Mouse (Mus musculus) limb, embryonic 13.5 days (tissue): ENCODE results near the gene Arhgap29. TPM values are rescaled to one million over a fixed set of nuclear protein-coding genes. Genes with fewer than 3 reads are reported as not detected.

Source experiments
- ATAC-seq: fragments of 200-750 bp; cut with Nextera tagmentation; 2 replicates; pipeline ENCODE4 v1.8.0; 2017; ENCODE audit warnings: low read depth, moderate number of reproducible peaks, moderate TSS enrichment; ENCODE audit not compliant: low FRiP score
- H3K27ac ChIP-seq: fragments of 300-500 bp; sonication (generic); 2 replicates; pipeline ENCODE4 v1.5.1; 2015; ENCODE audit warnings: inconsistent platforms, mild to moderate bottlenecking, moderate library complexity
- H3K27me3 ChIP-seq: fragments of 300-500 bp; sonication (generic); 2 replicates; pipeline ENCODE4 v1.6.1; 2015; ENCODE audit warnings: mild to moderate bottlenecking, inconsistent platforms
- H3K36me3 ChIP-seq: fragments of 300-500 bp; sonication (generic); 2 replicates; pipeline ENCODE4 v1.6.1; 2015; ENCODE audit warnings: inconsistent platforms, mild to moderate bottlenecking, moderate library complexity
- H3K4me1 ChIP-seq: fragments of 300-500 bp; sonication (generic); 2 replicates; pipeline ENCODE4 v1.6.1; 2015; ENCODE audit warnings: inconsistent platforms
- H3K4me2 ChIP-seq: fragments of 300-500 bp; sonication (generic); replicated peaks from 2 replicates; pipeline ENCODE4 v1.6.1; 2015; ENCODE audit warnings: inconsistent platforms, mild to moderate bottlenecking, moderate library complexity
- H3K4me3 ChIP-seq: fragments of 300-500 bp; sonication (generic); 2 replicates; pipeline ENCODE4 v1.5.1; 2015; ENCODE audit warnings: moderate library complexity, mild to moderate bottlenecking, inconsistent platforms
- H3K9ac ChIP-seq: fragments of 300-500 bp; sonication (generic); 2 replicates; pipeline ENCODE4 v1.6.1; 2015; ENCODE audit warnings: mild to moderate bottlenecking, inconsistent platforms
- H3K9me3 ChIP-seq: fragments of 300-500 bp; sonication (generic); 2 replicates; pipeline ENCODE4 v1.6.1; 2016; ENCODE audit warnings: inconsistent platforms
- WGBS: fragments of 180-500 bp; shearing (Covaris S2); methylation state at CpG from one replicate; pipeline ENCODE4 v1.1.7; 2015; 5-methylcytosine and 5-hydroxymethylcytosine counted together
- polyA plus RNA-seq: library from polyadenylated mRNA; unstranded; fragments of >200 nt; fragmentation: Nextera tagmentation; extraction: Ambion mirVana; gene quantifications from 2 replicates; pipeline ENCODE4 v1.2.1, GENCODE M21; 2015

The Arhgap29 gene
- polyA plus RNA-seq, 1 experiment from 2014 or later = 54.3 TPM

DNA sequence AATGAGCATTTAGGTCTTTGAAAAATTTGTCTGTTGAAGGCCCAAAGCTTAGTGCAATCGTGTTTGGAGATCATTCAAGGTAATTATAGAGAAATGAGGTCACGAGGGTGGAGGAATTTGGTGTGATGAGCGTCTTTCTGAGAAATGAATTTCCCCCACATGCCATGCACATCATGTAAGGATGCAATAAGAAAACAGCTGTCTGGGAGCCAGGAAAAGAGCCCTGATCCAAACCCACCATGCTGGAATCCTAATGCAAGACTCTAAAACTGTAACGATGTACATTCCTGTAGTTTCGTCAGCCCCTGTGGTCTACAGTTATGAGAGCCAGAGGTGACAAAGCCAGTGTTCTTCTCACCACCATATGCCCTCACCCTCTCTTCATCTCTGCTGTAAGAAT, 32.4 kb upstream of the Arhgap29 start:
- Histone ChIP-seq H3K27me3 (no peaks in the 10 kb centered on the region), H3K4me2 (no peak overlapping the region), H3K9ac (no peak overlapping the region), H3K4me1 (0 out of 2 replicates have a peak, but pooled peaks cover under 1% of the 10 kb centered on the region), H3K4me3 (no peak overlapping the region), H3K36me3 (no peaks in the 10 kb centered on the region), H3K9me3 (no peaks in the 10 kb centered on the region), H3K27ac (no peak overlapping the region)
- 64% methylated on average over 5 of the region's 5 CpGs for WGBS
- ATAC-seq = no peak

DNA sequence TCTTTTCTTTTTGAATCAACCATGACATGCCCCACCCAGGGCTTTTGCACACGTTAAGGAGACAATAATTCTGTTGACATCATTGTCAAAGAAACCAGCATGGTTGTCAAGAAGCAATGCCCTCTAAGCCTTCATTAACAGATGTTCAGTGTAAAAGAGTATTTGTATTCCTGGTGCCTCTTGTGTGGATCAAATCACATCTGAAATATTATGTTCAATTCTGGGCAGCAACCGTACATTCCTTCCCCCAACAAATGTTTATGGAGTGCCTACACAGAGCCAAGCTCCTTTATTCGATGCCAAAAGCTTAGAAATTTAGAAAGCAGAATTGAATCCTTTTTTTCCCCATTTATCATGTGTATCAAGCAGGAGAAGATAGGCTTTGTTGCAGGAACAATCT, 31.6 kb upstream of the Arhgap29 start:
- H3K27ac ChIP-seq = no peak overlapping the region
- 73% methylated on average over 3 of the region's 3 CpGs for WGBS
- no peaks in the 10 kb centered on the region for H3K36me3 ChIP-seq
- ATAC-seq = peak; percentile 48; the same call in 1 of the 2 replicates
- no peak overlapping the region for H3K4me2 ChIP-seq
- no peaks in the 10 kb centered on the region for H3K9me3 ChIP-seq
- no peak overlapping the region for H3K9ac ChIP-seq
- H3K4me1 ChIP-seq = 0 out of 2 replicates have a peak, but pooled peaks cover 6% of the 10 kb centered on the region
- no peaks in the 10 kb centered on the region for H3K27me3 ChIP-seq
- H3K4me3 ChIP-seq = no peak overlapping the region

DNA sequence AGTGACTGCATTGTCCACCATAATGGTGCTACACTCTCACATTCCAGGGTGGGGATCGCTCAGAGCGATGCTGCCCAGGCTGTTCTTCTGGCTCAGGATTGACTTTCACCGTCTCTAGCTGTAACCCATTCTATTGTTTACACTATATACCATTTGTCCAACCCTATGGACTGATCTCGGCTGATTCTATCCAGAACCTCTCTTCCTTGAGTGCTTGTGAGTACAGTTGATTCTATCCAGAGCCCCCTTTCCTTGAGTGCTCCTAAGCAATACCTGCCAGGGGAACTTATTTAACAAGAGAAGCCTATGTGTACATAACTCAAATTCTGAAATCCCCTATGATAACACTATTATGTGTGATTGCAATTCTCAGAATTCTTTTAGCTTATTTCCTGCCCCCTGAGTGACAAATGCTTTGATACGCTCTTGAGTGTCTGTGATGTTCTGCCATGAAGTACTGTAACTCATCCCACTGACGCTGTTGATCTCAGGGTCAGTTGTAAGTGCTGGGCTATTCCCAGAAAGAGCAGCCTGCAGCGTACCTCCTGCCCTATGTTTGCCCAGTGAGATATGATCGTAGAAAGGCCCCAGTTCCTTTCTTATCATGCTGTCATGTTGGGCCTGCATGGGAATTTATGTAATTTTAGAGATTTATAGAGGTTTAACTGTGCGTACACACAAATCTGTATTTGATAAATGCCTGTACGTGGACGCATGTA, 27.4 kb upstream of the Arhgap29 start:
- Histone ChIP-seq H3K4me2 (no peak overlapping the region), H3K27ac (no peak overlapping the region), H3K9me3 (no peaks in the 10 kb centered on the region), H3K4me3 (no peak overlapping the region), H3K27me3 (no peaks in the 10 kb centered on the region), H3K4me1 (peaks cover 8% of the 10 kb centered on the region; the same call in 1 of the 2 replicates), H3K9ac (no peak overlapping the region), H3K36me3 (no peaks in the 10 kb centered on the region)
- WGBS = 87% methylated on average over 11 of the region's 11 CpGs
- ATAC-seq = no peak

GRCm38 (mm10) chr3:121927601-121928000, 24.7 kb upstream of the Arhgap29 start:
- Histone ChIP-seq H3K27me3 (no peaks in the 10 kb centered on the region), H3K27ac (no peak overlapping the region)

DNA sequence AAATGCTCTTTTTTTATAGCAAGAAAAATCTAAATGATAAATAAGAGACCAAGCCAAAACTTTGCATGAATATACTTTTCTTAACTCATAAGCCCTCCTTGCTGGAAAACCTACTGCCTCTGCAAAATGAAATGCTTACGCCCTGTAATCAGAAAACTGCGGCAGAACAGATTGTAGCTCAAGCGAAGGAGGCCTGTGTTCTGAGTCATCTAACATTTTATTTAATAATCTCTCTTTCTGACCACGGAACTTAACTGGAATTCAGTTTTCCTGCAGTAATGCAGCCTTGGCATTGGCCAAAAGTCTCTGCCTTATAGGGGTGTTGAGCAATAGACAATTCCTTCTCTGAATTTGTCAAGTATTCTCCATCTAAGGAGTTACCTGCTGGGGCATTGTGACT, 19.5 kb upstream of the Arhgap29 start:
- Histone ChIP-seq H3K4me2 (no peak overlapping the region), H3K9ac (no peak overlapping the region), H3K27ac (no peak overlapping the region), H3K4me1 (no peaks in the 10 kb centered on the region), H3K36me3 (no peaks in the 10 kb centered on the region), H3K4me3 (no peak overlapping the region), H3K27me3 (no peaks in the 10 kb centered on the region), H3K9me3 (no peaks in the 10 kb centered on the region)
- WGBS = 77% methylated on average over 4 of the region's 4 CpGs
- no peak for ATAC-seq

More at GRCm38 (mm10) chr3:121927601-121928000, 24.7 kb upstream of the Arhgap29 start:
- Histone ChIP-seq H3K36me3 (no peaks in the 10 kb centered on the region), H3K9me3 (no peaks in the 10 kb centered on the region), H3K4me2 (no peak overlapping the region), H3K4me3 (no peak overlapping the region), H3K9ac (no peak overlapping the region), H3K4me1 (peaks cover 8% of the 10 kb centered on the region; the same call in 1 of the 2 replicates)
- 83% methylated on average over 3 of the region's 3 CpGs for WGBS
- ATAC-seq = no peak

- no peaks in the 10 kb centered on the region for H3K27me3 ChIP-seq
- H3K9me3 ChIP-seq = no peaks in the 10 kb centered on the region
- no peak for ATAC-seq
- no peak overlapping the region for H3K4me2 ChIP-seq
- H3K4me3 ChIP-seq = no peak overlapping the region
- no peaks in the 10 kb centered on the region for H3K36me3 ChIP-seq
- H3K27ac ChIP-seq = no peak overlapping the region
- H3K9ac ChIP-seq = no peak overlapping the region
- no peaks in the 10 kb centered on the region for H3K4me1 ChIP-seq
- 84% methylated on average over 2 of the region's 2 CpGs for WGBS
Observed at GRCm38 (mm10) chr3:121936241-121936640, 16.1 kb upstream of the Arhgap29 start.

GRCm38 (mm10) chr3:121937036-121937435, 15.3 kb upstream of the Arhgap29 start:
- Histone ChIP-seq H3K27me3 (no peaks in the 10 kb centered on the region), H3K9me3 (no peaks in the 10 kb centered on the region), H3K27ac (no peak overlapping the region), H3K9ac (no peak overlapping the region), H3K36me3 (no peaks in the 10 kb centered on the region), H3K4me2 (no peak overlapping the region), H3K4me3 (no peak overlapping the region), H3K4me1 (no peaks in the 10 kb centered on the region)
- WGBS = 92% methylated on average over 6 of the region's 6 CpGs
- no peak for ATAC-seq

DNA sequence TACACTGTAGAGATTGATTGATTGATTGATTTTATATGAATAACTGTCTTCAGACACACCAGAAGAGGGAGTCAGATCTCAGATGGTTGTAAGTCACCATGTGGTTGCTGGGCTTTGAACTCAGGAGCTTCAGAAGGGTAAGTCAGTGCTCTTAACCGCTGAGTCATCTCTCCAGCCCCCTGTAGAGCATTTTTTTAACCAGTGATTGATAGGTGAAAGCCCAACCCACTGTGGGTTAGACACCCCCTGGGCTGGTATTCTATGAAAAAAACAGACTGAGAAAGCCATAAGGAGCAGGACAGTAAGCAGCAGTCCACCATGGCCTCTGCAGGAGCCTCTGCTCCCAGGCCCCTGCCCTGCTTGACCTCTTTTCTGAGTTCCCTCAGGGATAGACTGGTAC, 12.7 kb upstream of the Arhgap29 start:
- Histone ChIP-seq H3K9me3 (no peaks in the 10 kb centered on the region), H3K27ac (no peak overlapping the region), H3K4me3 (no peak overlapping the region), H3K4me1 (no peaks in the 10 kb centered on the region), H3K4me2 (no peak overlapping the region), H3K9ac (no peak overlapping the region), H3K27me3 (no peaks in the 10 kb centered on the region), H3K36me3 (no peaks in the 10 kb centered on the region)
- WGBS = 63% methylated on average over 1 of the region's 1 CpGs
- ATAC-seq = no peak

DNA sequence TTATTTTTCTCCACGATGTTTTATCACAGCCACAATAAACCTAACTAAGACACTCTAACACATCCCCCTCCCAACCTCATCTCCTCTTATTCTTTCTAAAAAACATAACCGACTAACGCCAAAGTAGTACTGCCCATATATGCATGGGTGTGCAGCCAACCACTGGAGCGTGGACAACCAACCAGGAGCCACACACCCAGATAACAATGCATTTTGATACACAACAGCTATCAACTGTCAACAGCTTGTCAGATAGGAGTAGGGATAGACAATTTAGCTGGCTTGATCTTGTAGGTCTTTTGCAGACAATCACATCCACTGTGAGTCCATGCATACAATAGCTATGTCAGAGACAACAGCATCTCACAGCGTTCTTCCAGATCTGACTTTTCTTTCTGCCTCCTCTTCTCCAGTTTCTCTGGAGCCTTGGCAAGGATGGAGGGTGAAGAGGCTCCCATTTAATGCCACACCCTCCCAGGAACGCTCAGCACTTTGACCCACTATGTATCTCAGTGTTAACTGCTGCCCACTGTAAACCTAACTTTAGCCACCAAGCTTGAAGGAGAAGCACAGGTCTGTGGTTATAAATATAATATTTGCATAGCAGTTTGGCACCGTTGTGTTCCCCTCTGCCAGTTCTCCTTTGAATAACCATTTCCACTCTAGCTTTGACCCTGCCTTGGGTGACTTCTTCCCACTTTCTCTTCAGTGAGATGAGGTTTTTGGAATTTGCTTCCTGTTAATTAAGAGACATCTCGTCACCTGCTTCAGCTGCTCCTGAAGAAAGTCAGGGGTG, 12.0 kb upstream of the Arhgap29 start:
- no peaks in the 10 kb centered on the region for H3K36me3 ChIP-seq
- H3K4me3 ChIP-seq = no peak overlapping the region
- WGBS = 81% methylated on average over 8 of the region's 8 CpGs
- H3K9me3 ChIP-seq = no peaks in the 10 kb centered on the region
- H3K9ac ChIP-seq = no peak overlapping the region
- no peak overlapping the region for H3K4me2 ChIP-seq
- H3K27ac ChIP-seq = no peak overlapping the region
- ATAC-seq = no peak
- no peaks in the 10 kb centered on the region for H3K4me1 ChIP-seq
- no peaks in the 10 kb centered on the region for H3K27me3 ChIP-seq

DNA sequence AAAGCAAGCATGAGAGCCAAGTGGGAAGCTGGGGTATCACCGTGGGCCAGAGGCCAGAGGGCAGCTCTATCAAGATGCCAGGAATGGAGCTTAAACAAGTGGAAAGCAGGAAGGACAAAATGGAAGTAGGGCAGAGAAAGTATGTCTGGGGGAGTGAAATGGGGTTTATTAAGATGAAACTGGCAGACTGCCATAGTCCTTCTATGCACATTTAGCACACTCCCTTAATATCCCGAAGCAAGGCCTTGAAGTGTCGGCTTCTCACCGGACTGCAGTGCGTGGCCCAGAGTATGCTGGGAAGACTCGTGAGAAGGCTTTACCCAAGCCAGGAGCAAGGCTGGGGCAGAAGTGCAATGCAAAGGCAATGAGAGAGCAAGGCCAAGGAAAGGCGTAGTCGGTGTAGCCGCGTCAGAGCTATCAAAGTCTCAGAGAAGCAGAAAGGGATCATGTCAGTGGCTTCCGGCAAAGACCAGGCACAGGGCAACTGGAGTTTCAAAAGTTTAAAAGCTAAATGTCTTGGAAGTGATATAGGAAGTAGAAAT, 11.1 kb upstream of the Arhgap29 start:
- Histone ChIP-seq H3K4me1 (no peaks in the 10 kb centered on the region), H3K36me3 (no peaks in the 10 kb centered on the region), H3K4me2 (no peak overlapping the region), H3K27me3 (no peaks in the 10 kb centered on the region), H3K9ac (no peak overlapping the region), H3K27ac (no peak overlapping the region), H3K4me3 (no peak overlapping the region), H3K9me3 (no peaks in the 10 kb centered on the region)
- WGBS = 83% methylated on average over 11 of the region's 11 CpGs
- no peak for ATAC-seq

DNA sequence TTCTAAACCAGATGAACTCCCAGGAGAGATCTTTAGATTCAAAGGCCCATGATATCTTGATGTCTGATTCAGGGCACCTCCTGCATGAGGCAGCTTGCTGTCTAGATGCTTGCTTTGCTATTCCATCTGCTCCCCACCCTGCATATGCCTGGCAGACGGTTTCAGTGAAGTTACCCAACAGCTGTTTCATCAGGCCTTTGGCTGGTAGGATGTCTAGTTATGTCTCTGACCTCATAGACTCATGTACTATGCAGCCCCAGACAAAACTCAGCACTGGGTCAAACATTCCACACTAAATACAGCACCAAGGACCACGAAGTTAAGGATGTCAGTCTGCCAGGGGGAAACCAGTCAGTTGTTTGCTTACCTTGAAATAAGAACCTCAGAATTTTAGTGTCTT, 6.4 kb upstream of the Arhgap29 start:
- ATAC-seq = peak; percentile 64
- WGBS = 64% methylated on average over 2 of the region's 2 CpGs

GRCm38 (mm10) chr3:121946765-121947164, 5.6 kb upstream of the Arhgap29 start:
- Histone ChIP-seq H3K4me1 (no peaks in the 10 kb centered on the region), H3K9me3 (no peaks in the 10 kb centered on the region), H3K27ac (no peak overlapping the region), H3K4me2 (no peak overlapping the region), H3K4me3 (no peak overlapping the region), H3K9ac (no peak overlapping the region), H3K27me3 (no peaks in the 10 kb centered on the region), H3K36me3 (no peaks in the 10 kb centered on the region)
- no peak for ATAC-seq

More for the DNA sequence above, 6.4 kb upstream of the Arhgap29 start:
- no peak overlapping the region for H3K27ac ChIP-seq
- H3K4me1 ChIP-seq = no peaks in the 10 kb centered on the region
- no peaks in the 10 kb centered on the region for H3K9me3 ChIP-seq
- H3K9ac ChIP-seq = no peak overlapping the region
- no peak overlapping the region for H3K4me3 ChIP-seq
- H3K36me3 ChIP-seq = no peaks in the 10 kb centered on the region
- H3K27me3 ChIP-seq = no peaks in the 10 kb centered on the region
- H3K4me2 ChIP-seq = no peak overlapping the region
